Mouse (Mus musculus) midbrain, embryonic 13.5 days (tissue): ENCODE data around the gene Slc50a1. TPM values are rescaled to one million over a fixed set of nuclear protein-coding genes. Genes with fewer than 3 reads are reported as not detected.

Experiments used
- ATAC-seq: fragments of 200-750 bp; cut with Nextera tagmentation; 2 replicates; pipeline ENCODE4 v1.8.0; 2017; ENCODE audit warnings: mild to moderate bottlenecking, moderate TSS enrichment, moderate library complexity
- H3K27ac ChIP-seq: fragments of 300-500 bp; sonication (generic); 2 replicates; pipeline ENCODE4 v1.5.1; 2015; ENCODE audit warnings: inconsistent platforms, mild to moderate bottlenecking, moderate library complexity
- H3K27me3 ChIP-seq: fragments of 300-500 bp; sonication (generic); 2 replicates; pipeline ENCODE4 v1.6.1; 2015; ENCODE audit warnings: mild to moderate bottlenecking, inconsistent platforms
- H3K36me3 ChIP-seq: fragments of 300-500 bp; sonication (generic); 2 replicates; pipeline ENCODE4 v1.6.1; 2015; ENCODE audit warnings: mild to moderate bottlenecking, inconsistent platforms
- H3K4me1 ChIP-seq: fragments of 300-500 bp; sonication (generic); replicated peaks from 2 replicates; pipeline ENCODE4 v1.6.1; 2015; ENCODE audit warnings: inconsistent platforms
- H3K4me2 ChIP-seq: fragments of 300-500 bp; sonication (generic); replicated peaks from 2 replicates; pipeline ENCODE4 v1.6.1; 2015; ENCODE audit warnings: moderate library complexity, mild to moderate bottlenecking, inconsistent platforms
- H3K4me3 ChIP-seq: fragments of 300-500 bp; sonication (generic); replicated peaks from 2 replicates; pipeline ENCODE4 v1.5.1; 2015; ENCODE audit warnings: mild to moderate bottlenecking, inconsistent platforms
- H3K9ac ChIP-seq: fragments of 300-500 bp; sonication (generic); replicated peaks from 2 replicates; pipeline ENCODE4 v1.6.1; 2015; ENCODE audit warnings: mild to moderate bottlenecking, inconsistent platforms
- H3K9me3 ChIP-seq: fragments of 300-500 bp; sonication (generic); 2 replicates; pipeline ENCODE4 v1.6.1; 2016; ENCODE audit warnings: mild to moderate bottlenecking, inconsistent platforms
- WGBS: fragments of 180-500 bp; shearing (Covaris S2); methylation state at CpG from one replicate; pipeline ENCODE4 v1.1.7; 2015; 5-methylcytosine and 5-hydroxymethylcytosine counted together
- polyA plus RNA-seq: library from polyadenylated mRNA; unstranded; fragments of >200 nt; fragmentation: Nextera tagmentation; extraction: Ambion mirVana; gene quantifications from 2 replicates; pipeline ENCODE4 v1.2.1, GENCODE M21; 2015

The Slc50a1 gene
- polyA plus RNA-seq, 1 experiment from 2014 or later = 37.5 TPM

DNA sequence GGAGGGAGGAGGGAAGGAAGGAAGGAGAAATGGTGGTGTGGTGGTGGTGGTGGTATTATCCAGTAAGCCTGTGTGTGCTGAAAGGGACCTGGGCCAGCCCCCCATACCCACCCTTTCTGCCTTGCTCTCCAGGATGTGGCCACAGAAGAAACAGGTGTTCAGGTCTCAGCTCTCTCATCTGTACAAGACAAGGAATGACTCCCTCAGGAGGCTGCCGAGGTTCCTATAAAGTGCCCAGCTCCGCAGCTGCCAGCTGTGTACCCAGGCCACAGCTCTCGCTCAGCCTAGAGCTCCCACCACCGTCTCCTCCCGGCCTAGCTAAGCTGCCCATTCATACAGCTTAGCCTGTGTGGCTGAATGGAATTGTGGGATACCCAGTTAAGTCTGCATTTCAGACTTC is 21.9 kb upstream of the Slc50a1 start:
- no peaks in the 10 kb centered on the region for H3K9me3 ChIP-seq
- H3K36me3 ChIP-seq = no peaks in the 10 kb centered on the region
- 53% methylated on average over 5 of the region's 5 CpGs for WGBS
- H3K4me1 ChIP-seq = no peaks in the 10 kb centered on the region
- ATAC-seq = no peak
- H3K4me2 ChIP-seq = no peak overlapping the region
- no peak overlapping the region for H3K27ac ChIP-seq
- no peak overlapping the region for H3K4me3 ChIP-seq
- no peak overlapping the region for H3K9ac ChIP-seq
- H3K27me3 ChIP-seq = no peaks in the 10 kb centered on the region

DNA sequence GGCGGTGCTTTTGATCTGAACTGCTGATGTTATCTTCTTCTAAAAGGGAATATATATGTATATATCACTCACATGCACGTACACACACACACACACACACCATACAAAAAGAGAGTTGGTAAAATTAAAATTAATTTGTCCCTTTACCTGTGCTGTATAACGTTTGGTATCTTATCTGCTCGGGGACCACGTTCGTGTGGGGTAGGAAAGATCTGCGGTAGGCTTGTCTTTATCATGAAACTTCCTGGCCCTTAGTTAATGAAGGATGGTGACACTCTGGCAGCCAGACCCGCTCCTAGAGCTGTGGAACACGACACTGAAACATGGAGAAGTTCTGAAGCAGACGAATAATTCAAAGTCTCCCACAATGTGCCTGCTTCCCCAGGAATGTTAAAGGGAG is 21.5 kb upstream of the Slc50a1 start:
- ATAC-seq = no peak
- Histone ChIP-seq H3K9ac (no peak overlapping the region), H3K27me3 (no peaks in the 10 kb centered on the region), H3K4me3 (no peak overlapping the region), H3K4me2 (no peak overlapping the region), H3K36me3 (no peaks in the 10 kb centered on the region), H3K27ac (no peak overlapping the region), H3K4me1 (no peaks in the 10 kb centered on the region), H3K9me3 (no peaks in the 10 kb centered on the region)
- 84% methylated on average over 10 of the region's 10 CpGs for WGBS

DNA sequence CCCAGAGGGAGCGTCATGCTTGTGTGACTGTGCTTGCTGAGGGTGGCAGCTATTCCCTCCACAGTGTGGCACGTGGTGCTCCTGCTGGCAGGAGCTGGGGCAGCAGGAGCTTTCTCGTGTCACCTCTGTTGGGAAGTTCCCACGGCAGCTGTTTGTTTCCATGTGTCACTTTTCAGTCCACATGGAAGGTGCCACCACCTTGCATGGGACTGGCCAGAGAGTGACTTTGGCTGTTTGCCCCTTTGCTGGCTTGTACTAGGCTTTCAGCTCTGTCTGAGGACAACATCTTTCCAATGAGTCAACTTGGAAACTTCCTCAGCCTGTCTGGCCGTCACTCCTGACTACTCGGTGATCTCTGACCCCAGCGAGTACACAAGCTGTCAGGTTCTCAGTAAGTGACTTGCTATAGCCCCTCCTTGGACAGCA is 18.1 kb upstream of the Slc50a1 start:
- ATAC-seq = no peak
- no peaks in the 10 kb centered on the region for H3K36me3 ChIP-seq
- H3K4me3 ChIP-seq = no peak overlapping the region
- 53% methylated on average over 7 of the region's 7 CpGs for WGBS
- no peaks in the 10 kb centered on the region for H3K4me1 ChIP-seq
- no peak overlapping the region for H3K9ac ChIP-seq
- no peak overlapping the region for H3K4me2 ChIP-seq
- no peak overlapping the region for H3K27ac ChIP-seq
- H3K9me3 ChIP-seq = no peaks in the 10 kb centered on the region
- H3K27me3 ChIP-seq = 0 out of 2 replicates have a peak, but pooled peaks cover 3% of the 10 kb centered on the region

DNA sequence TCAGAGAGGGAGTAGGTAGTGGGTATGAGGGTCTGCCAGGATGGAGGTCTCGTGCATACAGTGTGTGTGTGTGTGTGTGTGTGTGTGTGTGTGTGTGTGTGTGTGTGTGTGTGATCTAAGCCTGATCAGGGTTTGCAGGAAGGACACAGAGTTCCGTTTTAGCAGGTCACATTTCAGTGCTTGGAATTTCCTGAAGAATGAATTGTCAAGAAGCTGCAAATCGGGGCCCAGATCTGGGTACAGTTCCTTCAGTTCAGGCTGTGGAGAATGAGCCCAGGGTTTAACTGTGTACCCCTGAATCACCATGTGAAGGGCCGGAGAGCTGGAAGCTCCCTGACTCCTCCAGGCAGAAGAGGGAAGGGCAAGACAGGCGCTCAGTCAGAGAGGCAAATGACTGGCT is 16.9 kb upstream of the Slc50a1 start:
- no peaks in the 10 kb centered on the region for H3K9me3 ChIP-seq
- H3K36me3 ChIP-seq = no peaks in the 10 kb centered on the region
- no peak for ATAC-seq
- no peak overlapping the region for H3K27ac ChIP-seq
- H3K9ac ChIP-seq = no peak overlapping the region
- H3K27me3 ChIP-seq = 0 out of 2 replicates have a peak, but pooled peaks cover 3% of the 10 kb centered on the region
- peaks cover under 1% of the 10 kb centered on the region; the same call in 1 of the 2 replicates for H3K4me1 ChIP-seq
- no peak overlapping the region for H3K4me2 ChIP-seq
- H3K4me3 ChIP-seq = no peak overlapping the region
- WGBS = 71% methylated on average over 5 of the region's 5 CpGs

DNA sequence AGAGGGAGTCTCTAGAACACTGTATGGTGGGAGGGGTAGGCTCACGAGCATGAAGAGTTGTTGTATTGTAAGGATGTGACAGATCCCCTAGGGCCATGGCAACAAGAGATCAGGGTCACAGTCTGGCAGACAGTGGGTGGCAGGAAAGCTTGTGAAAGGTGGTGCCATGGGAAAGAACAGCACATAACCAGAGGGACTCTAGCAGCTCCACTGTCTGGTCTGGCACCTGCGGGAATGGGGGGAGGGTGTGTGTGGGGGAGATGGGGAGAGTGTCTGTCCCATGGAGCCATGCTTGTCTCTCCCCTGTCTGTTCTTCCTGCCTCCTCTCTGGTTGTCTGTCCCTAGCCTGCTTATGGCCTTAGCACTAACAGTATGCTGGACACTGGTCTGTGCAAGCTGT is 15.2 kb upstream of the Slc50a1 start:
- ATAC-seq = no peak
- no peak overlapping the region for H3K27ac ChIP-seq
- H3K27me3 ChIP-seq = peaks cover 14% of the 10 kb centered on the region
- H3K36me3 ChIP-seq = no peaks in the 10 kb centered on the region
- H3K4me1 ChIP-seq = peaks cover 16% of the 10 kb centered on the region
- no peak overlapping the region for H3K9ac ChIP-seq
- no peak overlapping the region for H3K4me2 ChIP-seq
- 45% methylated on average over 2 of the region's 2 CpGs for WGBS
- H3K9me3 ChIP-seq = no peaks in the 10 kb centered on the region
- no peak overlapping the region for H3K4me3 ChIP-seq

DNA sequence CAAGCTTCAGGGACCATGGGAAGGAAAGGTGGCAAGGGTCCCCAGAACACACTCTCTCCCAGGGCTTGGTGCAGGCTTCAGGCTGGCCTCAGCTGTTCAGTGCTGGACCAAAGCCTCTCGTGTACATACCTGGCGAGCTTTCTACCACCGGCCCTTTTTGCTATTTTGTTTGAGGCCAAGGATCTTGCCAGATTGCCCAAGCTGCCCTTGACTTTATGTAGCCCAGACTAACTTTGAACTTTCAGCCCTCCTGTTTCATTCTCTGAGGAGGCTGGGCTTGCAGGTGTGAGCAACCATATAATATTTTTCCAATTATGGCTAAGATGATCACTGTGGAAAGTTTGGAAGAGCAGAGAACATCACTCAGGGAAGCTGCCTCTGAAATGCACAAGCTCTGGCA is 13.9 kb upstream of the Slc50a1 start:
- H3K9me3 ChIP-seq = no peaks in the 10 kb centered on the region
- H3K4me1 ChIP-seq = peaks cover 29% of the 10 kb centered on the region
- no peak overlapping the region for H3K4me3 ChIP-seq
- no peak overlapping the region for H3K27ac ChIP-seq
- H3K4me2 ChIP-seq = no peak overlapping the region
- no peak overlapping the region for H3K9ac ChIP-seq
- 89% methylated on average over 3 of the region's 3 CpGs for WGBS
- H3K27me3 ChIP-seq = peaks cover 26% of the 10 kb centered on the region
- H3K36me3 ChIP-seq = no peaks in the 10 kb centered on the region
- ATAC-seq = no peak

DNA sequence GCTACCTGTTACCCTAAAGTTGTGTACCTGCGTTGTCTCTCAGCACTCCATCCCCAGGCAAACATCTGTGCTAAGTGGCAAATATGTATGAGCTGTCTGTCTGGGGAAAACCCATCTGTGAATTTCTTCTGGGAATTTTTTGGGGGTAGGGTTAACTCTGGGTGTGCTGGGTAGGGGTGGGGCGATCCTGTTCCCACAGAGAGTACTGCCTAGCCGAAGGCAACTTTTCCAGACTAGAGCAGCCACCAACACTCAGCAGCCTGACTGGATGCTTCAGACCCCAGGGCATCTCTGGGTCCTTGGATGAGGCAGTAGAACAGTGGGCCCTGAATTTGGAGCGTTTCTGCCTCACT is 11.9 kb upstream of the Slc50a1 start:
- WGBS = 24% methylated on average over 4 of the region's 4 CpGs
- no peak for ATAC-seq

DNA sequence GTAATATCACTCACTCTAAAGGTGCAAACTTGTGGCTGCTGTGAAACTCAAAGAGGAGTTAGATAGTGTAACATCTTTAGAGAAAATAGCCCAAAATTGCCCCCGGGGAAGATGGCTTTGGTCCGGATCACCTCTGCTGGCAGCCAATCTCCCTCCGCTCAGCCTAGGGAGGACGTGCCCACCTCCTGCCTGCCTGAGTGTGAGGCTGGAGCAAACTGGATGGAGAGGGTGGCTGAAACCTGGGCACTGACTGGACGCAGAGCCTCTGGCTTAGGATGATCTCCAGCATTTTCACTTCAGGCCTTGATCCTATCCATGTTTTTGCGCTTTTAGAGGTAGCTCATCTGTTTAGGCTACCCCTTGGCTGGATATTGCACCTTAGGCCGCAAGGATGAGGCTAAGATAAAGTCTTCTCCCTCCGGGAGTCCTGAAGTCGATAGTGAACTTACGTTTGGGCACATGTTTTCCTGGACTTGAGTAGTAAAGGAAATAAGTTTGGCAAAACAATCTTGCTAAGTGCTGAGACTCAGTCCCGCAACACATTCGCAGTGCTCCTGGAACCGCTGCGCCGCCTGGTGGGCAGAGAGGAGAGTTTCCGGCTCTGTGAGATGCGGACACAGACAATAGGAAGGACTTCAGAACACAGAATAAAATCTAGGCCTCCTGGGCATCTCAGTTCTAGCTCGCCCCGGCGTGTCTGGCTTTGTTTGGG is 11.4 kb upstream of the Slc50a1 start:
- H3K36me3 ChIP-seq = no peaks in the 10 kb centered on the region
- no peak overlapping the region for H3K9ac ChIP-seq
- WGBS = 13% methylated on average over 20 of the region's 20 CpGs

More for the DNA sequence above, 11.9 kb upstream of the Slc50a1 start:
- Histone ChIP-seq H3K4me1 (peaks cover 33% of the 10 kb centered on the region), H3K36me3 (no peaks in the 10 kb centered on the region), H3K9me3 (no peaks in the 10 kb centered on the region), H3K4me3 (no peak overlapping the region), H3K27ac (no peak overlapping the region), H3K4me2 (no peak overlapping the region), H3K9ac (0 out of 2 replicates have a peak overlapping the region, but pooled peaks have one; percentile 16), H3K27me3 (peaks cover 46% of the 10 kb centered on the region)

DNA sequence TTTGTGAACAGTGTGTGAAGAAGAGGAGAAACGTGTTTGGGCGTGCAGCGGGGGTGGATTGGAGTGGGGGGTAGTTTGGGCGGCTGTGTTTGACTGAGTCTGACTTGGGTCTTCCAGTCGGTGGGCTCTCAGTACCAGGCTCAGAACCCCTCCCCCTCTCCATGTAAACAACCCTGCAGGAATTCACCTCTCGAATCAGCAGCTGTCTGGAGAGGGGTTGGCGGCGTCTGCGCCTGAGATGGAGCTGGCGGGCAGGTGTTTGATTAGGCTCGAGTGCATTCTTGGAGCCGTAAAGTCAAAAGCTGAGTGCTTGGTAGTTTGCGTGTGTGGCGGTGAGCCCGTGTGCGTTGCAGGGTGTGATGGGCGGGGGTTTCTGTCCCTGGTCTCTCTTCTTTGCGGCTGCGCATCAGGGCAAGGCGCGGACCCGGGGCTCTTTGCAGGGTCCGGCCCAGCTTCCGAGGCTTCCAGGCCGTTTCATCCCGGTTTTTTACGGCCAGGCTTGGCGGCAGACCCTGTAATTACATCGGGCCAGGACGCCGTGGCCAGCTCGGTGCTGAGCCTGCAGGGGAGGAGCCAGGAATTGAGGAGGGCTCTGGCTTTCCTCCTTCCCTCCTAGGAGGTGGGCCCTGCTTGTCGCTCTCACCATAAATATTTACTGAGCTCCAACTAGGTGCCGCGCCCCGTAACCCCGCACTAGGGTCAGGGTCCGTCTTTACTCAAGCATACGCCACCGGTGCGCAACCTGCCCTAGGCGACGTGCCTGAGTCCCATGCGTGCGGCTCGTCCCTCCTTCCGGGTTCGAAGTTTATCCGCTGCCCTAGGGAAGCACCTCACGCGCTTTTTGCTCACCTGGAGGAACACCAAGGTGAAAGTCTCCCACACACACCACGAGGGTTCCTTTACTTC is 10.5 kb upstream of the Slc50a1 start, which contains the start of gene Efna1:
Gene Efna1, minus strand, starts transcription at position 537 of the 906 bp plus-strand sequence.
- Histone ChIP-seq H3K4me1 (peaks cover 33% of the 10 kb centered on the region), H3K9me3 (no peaks in the 10 kb centered on the region), H3K27me3 (peaks cover 58% of the 10 kb centered on the region), H3K9ac (peak within 1 kb of the TSS; percentile 61), H3K36me3 (no peaks in the 10 kb centered on the region), H3K4me2 (peak within 1 kb of the TSS; percentile 82), H3K4me3 (peak within 1 kb of the TSS; percentile 44), H3K27ac (0 out of 2 replicates have a peak within 1 kb of the TSS, but pooled peaks have one; percentile 11)
- WGBS = under 1% methylated on average over 52 of the region's 52 CpGs
- ATAC-seq = peak; percentile 49

More for the DNA sequence above, 11.4 kb upstream of the Slc50a1 start:
- H3K27ac ChIP-seq = no peak overlapping the region
- peaks cover 51% of the 10 kb centered on the region for H3K27me3 ChIP-seq
- H3K4me1 ChIP-seq = peaks cover 33% of the 10 kb centered on the region
- peak overlapping the region; percentile 82 for H3K4me2 ChIP-seq
- H3K4me3 ChIP-seq = peak overlapping the region; percentile 44
- no peaks in the 10 kb centered on the region for H3K9me3 ChIP-seq
- no peak for ATAC-seq

DNA sequence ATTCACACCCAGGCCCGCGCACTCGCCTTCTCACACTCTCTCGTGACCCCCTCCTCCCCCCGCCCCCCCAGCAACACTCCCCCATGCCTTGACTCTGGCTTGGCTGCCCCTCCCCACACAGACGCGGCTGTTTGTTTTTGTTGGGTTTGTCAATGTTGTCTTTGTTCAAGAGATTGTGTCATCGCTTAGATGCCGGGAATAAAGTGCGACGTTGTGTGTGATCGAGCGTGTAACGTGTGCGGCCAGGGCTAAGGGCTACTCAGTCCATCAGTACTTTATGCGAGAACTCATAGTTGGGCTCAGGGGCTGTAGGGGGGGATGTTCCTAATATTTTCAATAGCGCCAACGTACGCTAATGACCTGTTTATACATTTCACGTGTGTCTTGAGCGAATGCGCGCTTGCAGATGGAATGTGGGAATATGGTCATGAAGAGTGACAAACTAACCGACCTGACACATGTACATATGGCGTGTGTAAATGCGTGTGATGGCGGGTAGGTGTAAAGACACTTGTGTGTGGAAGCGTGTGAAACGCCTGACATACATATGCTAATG is 9.8 kb upstream of the Slc50a1 start:
- no peaks in the 10 kb centered on the region for H3K9me3 ChIP-seq
- peaks cover 58% of the 10 kb centered on the region for H3K27me3 ChIP-seq
- no peaks in the 10 kb centered on the region for H3K36me3 ChIP-seq
- H3K4me2 ChIP-seq = peak overlapping the region; percentile 82
- peaks cover 33% of the 10 kb centered on the region for H3K4me1 ChIP-seq
- 0 out of 2 replicates have a peak overlapping the region, but pooled peaks have one; percentile 11 for H3K27ac ChIP-seq
- peak overlapping the region; percentile 61 for H3K9ac ChIP-seq
- peak; percentile 24; the same call in 1 of the 2 replicates for ATAC-seq
- WGBS = under 1% methylated on average over 29 of the region's 29 CpGs
- peak overlapping the region; percentile 44 for H3K4me3 ChIP-seq

DNA sequence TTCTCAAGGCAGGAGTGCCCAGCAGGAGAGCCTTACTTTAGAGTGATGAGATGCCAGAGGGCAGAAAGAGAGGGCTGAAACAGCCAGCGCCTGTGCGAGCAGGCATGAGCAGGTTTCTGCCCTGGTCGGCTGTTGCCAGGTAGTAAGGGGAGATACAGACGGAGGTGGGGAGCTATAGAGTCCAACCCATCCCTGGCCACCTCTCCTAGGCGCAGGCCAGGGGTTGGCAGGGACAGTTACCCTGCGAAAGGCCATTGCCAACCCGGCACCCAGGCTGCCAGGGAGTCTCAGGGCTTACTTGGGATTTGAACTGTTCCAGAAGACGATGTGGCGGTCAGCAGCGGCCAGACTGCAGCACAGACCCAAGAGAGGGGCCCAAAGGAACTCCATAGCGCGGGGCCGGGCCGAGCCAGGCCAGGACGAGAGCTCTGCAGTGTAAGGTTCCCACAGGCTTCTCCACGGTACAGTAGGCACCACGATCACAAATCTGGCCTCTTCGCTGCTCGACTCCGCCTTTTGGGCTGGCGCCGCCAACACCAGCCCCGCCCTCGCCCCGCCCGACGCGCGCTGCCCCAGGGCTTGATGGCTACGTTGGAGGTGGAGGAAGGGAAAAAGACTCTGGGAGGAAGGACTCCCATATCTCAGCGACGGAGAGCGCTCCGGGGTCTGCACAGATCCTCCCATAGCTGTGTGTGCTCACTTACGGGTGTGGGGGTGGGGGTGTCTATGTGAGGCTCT is 9.0 kb upstream of the Slc50a1 start:
- H3K4me1 ChIP-seq = peaks cover 33% of the 10 kb centered on the region
- H3K4me2 ChIP-seq = peak overlapping the region; percentile 82
- no peaks in the 10 kb centered on the region for H3K36me3 ChIP-seq
- ATAC-seq = peak; percentile 62
- WGBS = 2% methylated on average over 35 of the region's 35 CpGs
- peak overlapping the region; percentile 61 for H3K9ac ChIP-seq
- peaks cover 55% of the 10 kb centered on the region for H3K27me3 ChIP-seq
- H3K4me3 ChIP-seq = peak overlapping the region; percentile 44
- peak overlapping the region; percentile 11; the same call in 1 of the 2 replicates for H3K27ac ChIP-seq
- no peaks in the 10 kb centered on the region for H3K9me3 ChIP-seq
